Mouse (Mus musculus): ENCODE results near the gene Mtap.

DNA sequence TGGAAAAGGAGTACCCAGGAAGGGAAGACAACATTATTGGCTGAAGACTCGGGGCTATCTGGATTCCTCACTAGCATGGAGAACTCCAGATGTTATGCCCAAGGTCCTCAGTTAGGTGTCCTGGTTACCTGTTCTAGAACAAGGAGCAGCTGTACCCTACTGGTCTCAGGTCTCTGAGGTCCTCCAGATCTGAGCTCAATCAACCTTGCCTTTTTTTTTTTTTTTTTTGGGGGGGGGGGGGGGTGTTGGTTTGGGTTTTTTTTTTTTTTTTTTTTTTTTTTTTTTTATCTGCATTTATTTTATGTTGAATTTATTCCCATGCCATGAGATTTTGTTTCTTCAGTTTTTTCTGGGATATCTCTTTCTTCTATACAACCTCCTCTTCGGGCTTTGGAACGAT lies 24.5 kb downstream of the Mtap start:
- TF ChIP-seq CTCF (IDR thresholded peaks at IDR 0.05; ENCODE audit: low read depth) (no peak), EP300 (IDR thresholded peaks at IDR 0.05; ENCODE audit: low read depth) (no peak)

Data from liver, postnatal 0 days (tissue).